Mouse (Mus musculus): ENCODE measurements around the gene Aox1.

Gene Aox1

GRCm38 (mm10) chr1:58107066-58107465 is 77.3 kb downstream of the Aox1 start:
- DNase-seq (ENCODE audit: low spot score in 2 of 2) = no peak

GRCm38 (mm10) chr1:58110241-58110640 is 80.5 kb downstream of the Aox1 start:
- DNase-seq (ENCODE audit: low spot score in 2 of 2) = no peak

- no peak for DNase-seq (ENCODE audit: low spot score in 2 of 2)
Measured at GRCm38 (mm10) chr1:58111315-58111714, 81.6 kb downstream of the Aox1 start.

- DNase-seq (ENCODE audit: low spot score in 2 of 2) = peak; percentile 46 to 69
Measured at GRCm38 (mm10) chr1:58112880-58113279, 83.1 kb downstream of the Aox1 start, which contains the start of gene Aox3. TSS of gene Aox3 (plus strand) at chr1:58113130.

GRCm38 (mm10) chr1:58113441-58113840 is 83.7 kb downstream of the Aox1 start:
- no peak for DNase-seq (ENCODE audit: low spot score in 2 of 2)

GRCm38 (mm10) chr1:58114021-58114560 is 84.4 kb downstream of the Aox1 start:
- no peak for DNase-seq (ENCODE audit: low spot score in 2 of 2)

GRCm38 (mm10) chr1:58114666-58115375 is 85.1 kb downstream of the Aox1 start:
- DNase-seq (ENCODE audit: low spot score in 2 of 2) = no peak

GRCm38 (mm10) chr1:58118231-58118630 is 88.5 kb downstream of the Aox1 start:
- DNase-seq (ENCODE audit: low spot score in 2 of 2) = no peak

- no peak for DNase-seq (ENCODE audit: low spot score in 2 of 2)
Measured at GRCm38 (mm10) chr1:58124901-58125300, 95.2 kb downstream of the Aox1 start.

- DNase-seq (ENCODE audit: low spot score in 2 of 2) = no peak
Measured at GRCm38 (mm10) chr1:58137891-58138290, 108.2 kb downstream of the Aox1 start.

- DNase-seq (ENCODE audit: low spot score in 2 of 2) = no peak
Measured at GRCm38 (mm10) chr1:58138986-58139385, 109.3 kb downstream of the Aox1 start.

- DNase-seq (ENCODE audit: low spot score in 2 of 2) = no peak
Measured at GRCm38 (mm10) chr1:58140607-58141006, 110.9 kb downstream of the Aox1 start.

GRCm38 (mm10) chr1:58144384-58145069 is 114.8 kb downstream of the Aox1 start:
- peak in 1 of 2 experiments; percentile 23 for DNase-seq (ENCODE audit: low spot score in 2 of 2)

GRCm38 (mm10) chr1:58146026-58146425 is 116.3 kb downstream of the Aox1 start:
- no peak for DNase-seq (ENCODE audit: low spot score in 2 of 2)

GRCm38 (mm10) chr1:58147776-58148175 is 118.0 kb downstream of the Aox1 start:
- DNase-seq (ENCODE audit: low spot score in 2 of 2) = no peak

- DNase-seq (ENCODE audit: low spot score in 2 of 2) = no peak
Measured at GRCm38 (mm10) chr1:58152247-58152646, 122.5 kb downstream of the Aox1 start.
